Mouse (Mus musculus): Measurements from ENCODE around the gene Twnk. TPM values are rescaled to one million over a fixed set of nuclear protein-coding genes. Genes with fewer than 3 reads are reported as not detected.

Gene Twnk
- polyA plus RNA-seq, 1 experiment from 2014 or later = 12.9 TPM

- Histone ChIP-seq H3K36me3 (peaks cover 21% of the 10 kb centered on the region), H3K27ac (replicated peaks) (peak overlapping the region; percentile 93), H3K9me3 (replicated peaks) (no peaks in the 10 kb centered on the region), H3K4me3 (replicated peaks) (peak overlapping the region; percentile 57), H3K4me2 (peak overlapping the region; percentile 75), H3K27me3 (replicated peaks) (no peaks in the 10 kb centered on the region), H3K4me1 (peaks cover 30% of the 10 kb centered on the region), H3K9ac (replicated peaks) (peak overlapping the region; percentile 79)
- 55% methylated on average over 7 of the region's 7 CpGs for WGBS
- no peak for ATAC-seq (ENCODE audit: low FRiP score)
These were observed 52.3 kb downstream of the Twnk start for GRCm38 (mm10) chr19:45057724-45058112.

GRCm38 (mm10) chr19:45058113-45058839 lies 52.8 kb downstream of the Twnk start:
- ATAC-seq (ENCODE audit: low FRiP score) = peak; percentile 94
- peak overlapping the region; percentile 93 for H3K27ac ChIP-seq (replicated peaks)
- H3K4me2 ChIP-seq = peak overlapping the region; percentile 75
- peaks cover 30% of the 10 kb centered on the region for H3K4me1 ChIP-seq
- no peaks in the 10 kb centered on the region for H3K9me3 ChIP-seq (replicated peaks)
- peak overlapping the region; percentile 57 for H3K4me3 ChIP-seq (replicated peaks)
- H3K36me3 ChIP-seq = peaks cover 15% of the 10 kb centered on the region
- H3K9ac ChIP-seq (replicated peaks) = peak overlapping the region; percentile 79
- under 1% methylated on average over 34 of the region's 34 CpGs for WGBS
- no peaks in the 10 kb centered on the region for H3K27me3 ChIP-seq (replicated peaks)

DNA sequence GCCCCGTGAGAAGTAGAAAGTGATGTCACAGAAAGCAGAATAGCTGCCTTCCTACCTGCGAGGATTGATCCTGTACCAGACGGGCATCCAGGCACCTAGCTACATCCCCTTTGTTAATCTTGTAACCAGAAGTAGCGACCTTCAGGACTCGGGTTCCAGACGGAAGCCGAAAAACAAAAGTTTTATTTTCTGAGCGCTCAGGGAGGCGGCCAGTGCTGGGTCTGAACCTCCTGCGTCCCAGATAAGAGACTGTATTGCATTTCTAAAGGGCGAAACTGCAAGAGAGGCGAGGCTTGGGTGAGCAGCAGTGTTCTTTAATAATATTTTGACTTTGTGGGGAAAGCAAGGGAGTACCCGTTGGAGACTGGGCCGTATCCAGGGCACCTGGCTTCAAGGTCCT lies 53.4 kb downstream of the Twnk start:
- Histone ChIP-seq H3K9me3 (replicated peaks) (no peaks in the 10 kb centered on the region), H3K4me3 (replicated peaks) (peak overlapping the region; percentile 57), H3K36me3 (peaks cover 10% of the 10 kb centered on the region; the same call in 1 of the 2 replicates), H3K4me1 (peaks cover 32% of the 10 kb centered on the region), H3K4me2 (peak overlapping the region; percentile 75), H3K27me3 (replicated peaks) (peaks cover 1% of the 10 kb centered on the region), H3K9ac (replicated peaks) (peak overlapping the region; percentile 79), H3K27ac (replicated peaks) (peak overlapping the region; percentile 93)
- WGBS = under 1% methylated on average over 14 of the region's 14 CpGs
- ATAC-seq (ENCODE audit: low FRiP score) = no peak; the same call in none of the 2 replicates

Other genes starting within 250 kb of the Twnk start
- 16.5 and 20.5 TPM in 2 replicates for gene Pax2, start 249.6 kb upstream of the Twnk start, polyA plus RNA-seq (2015; fragmentation: Nextera tagmentation; extraction: Ambion mirVana)
- 28.4 and 28.7 TPM in 2 replicates for gene Slf2, start 74.5 kb upstream of the Twnk start, polyA plus RNA-seq (2015; fragmentation: Nextera tagmentation; extraction: Ambion mirVana)
- gene Sema4g, start 16.6 kb upstream of the Twnk start, polyA plus RNA-seq (2015; fragmentation: Nextera tagmentation; extraction: Ambion mirVana) = 17.4 and 19.4 TPM in 2 replicates
- gene Mrpl43, start 779 bp downstream of the Twnk start, polyA plus RNA-seq (2015; fragmentation: Nextera tagmentation; extraction: Ambion mirVana) = 89.1 and 96.2 TPM in 2 replicates
- gene Lzts2, start 8.8 kb downstream of the Twnk start, polyA plus RNA-seq (2015; fragmentation: Nextera tagmentation; extraction: Ambion mirVana) = 23.4 and 28.2 TPM in 2 replicates
- gene Pdzd7, start 40.1 kb downstream of the Twnk start, polyA plus RNA-seq (2015; fragmentation: Nextera tagmentation; extraction: Ambion mirVana) = 1.5 and 2.6 TPM in 2 replicates
- 68.6 and 75.8 TPM in 2 replicates for gene Sfxn3, start 41.8 kb downstream of the Twnk start, polyA plus RNA-seq (2015; fragmentation: Nextera tagmentation; extraction: Ambion mirVana)
- gene Kazald1, start 69.6 kb downstream of the Twnk start, polyA plus RNA-seq (2015; fragmentation: Nextera tagmentation; extraction: Ambion mirVana) = 3.0 and 5.3 TPM in 2 replicates
- gene Tlx1, start 145.0 kb downstream of the Twnk start, polyA plus RNA-seq (2015; fragmentation: Nextera tagmentation; extraction: Ambion mirVana) = 0.14 and 0.26 TPM in 2 replicates
- gene Lbx1, start 230.1 kb downstream of the Twnk start, polyA plus RNA-seq (2015; fragmentation: Nextera tagmentation; extraction: Ambion mirVana) = 10.9 and 16.9 TPM in 2 replicates

Measured in neural tube, embryonic 15.5 days (tissue).